Mouse (Mus musculus) spleen, adult 18-20 months (tissue): ENCODE measurements around the gene Dnaic2.

ENCODE experiments used
- DNase-seq, 2 experiments: peaks; one replicate each; pipeline ENCODE4 v3.0.0; 2022; ENCODE audit warnings: mixed read lengths in 2 of 2

The Dnaic2 gene

GRCm38 (mm10) chr11:114801906-114802305 is 74.7 kb downstream of the Dnaic2 start:
- no peak for DNase-seq

GRCm38 (mm10) chr11:114802540-114803267 is 75.5 kb downstream of the Dnaic2 start:
- no peak for DNase-seq

- no peak for DNase-seq
Observed at GRCm38 (mm10) chr11:114803990-114804389, 76.8 kb downstream of the Dnaic2 start.

GRCm38 (mm10) chr11:114807025-114807424 is 79.8 kb downstream of the Dnaic2 start:
- no peak for DNase-seq
